Mouse (Mus musculus) neural tube, postnatal 0 days (tissue): ENCODE data around the gene Cldn34b2. TPM values are rescaled to one million over a fixed set of nuclear protein-coding genes. Genes with fewer than 3 reads are reported as not detected.

Experiments used
- polyA plus RNA-seq: library from polyadenylated mRNA; unstranded; fragments of >200 nt; fragmentation: Nextera tagmentation; extraction: Ambion mirVana; gene quantifications from 2 replicates; pipeline ENCODE4 v1.2.1, GENCODE M21; 2015

Gene Cldn34b2
- not detected in 2 replicates for polyA plus RNA-seq

DNA sequence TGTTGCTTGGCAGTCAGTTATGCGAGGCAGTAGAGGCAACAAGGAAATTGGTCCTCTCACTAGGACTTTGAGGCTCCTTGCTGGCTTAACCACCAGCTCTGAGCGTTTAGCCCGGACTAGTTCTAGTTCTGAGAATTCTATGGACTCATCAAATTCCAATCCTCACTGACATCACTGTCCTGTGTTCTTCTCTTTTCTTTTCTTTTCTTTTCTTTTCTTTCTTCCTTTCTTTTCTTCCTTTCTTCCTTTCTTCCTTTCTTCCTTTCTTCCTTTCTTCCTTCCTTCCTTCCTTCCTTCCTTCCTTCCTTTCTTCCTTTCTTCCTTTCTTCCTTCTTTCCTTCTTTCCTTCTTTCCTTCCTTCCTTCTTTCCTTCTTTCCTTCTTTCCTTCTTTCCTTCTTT lies at the start of gene Cldn34b2:
Cldn34b2 (minus strand) TSS at position 101 of the 400 bp plus-strand sequence.

DNA sequence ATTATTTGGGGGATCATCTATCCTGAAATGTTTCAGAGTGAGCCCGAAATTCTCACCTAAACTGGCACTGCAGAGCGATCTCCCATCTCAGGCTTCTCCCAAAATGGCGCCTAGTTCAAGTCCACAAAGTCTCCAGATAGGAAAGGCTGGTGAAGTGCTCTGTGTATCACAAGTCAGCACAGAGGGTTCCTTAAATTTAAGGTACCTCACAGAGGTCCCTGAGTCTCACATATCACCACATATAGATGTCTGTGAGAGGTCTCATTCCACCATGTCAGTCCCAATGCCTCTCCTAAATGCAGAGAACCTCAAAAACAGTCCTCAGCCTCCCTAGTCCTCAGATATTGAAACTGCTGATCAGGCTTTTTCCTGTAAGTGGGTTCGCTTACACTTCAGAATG lies 34.6 kb downstream of the Cldn34b2 start, which contains the start of gene Magea2:
Magea2 (minus strand) TSS at position 101 of the 400 bp plus-strand sequence.

DNA sequence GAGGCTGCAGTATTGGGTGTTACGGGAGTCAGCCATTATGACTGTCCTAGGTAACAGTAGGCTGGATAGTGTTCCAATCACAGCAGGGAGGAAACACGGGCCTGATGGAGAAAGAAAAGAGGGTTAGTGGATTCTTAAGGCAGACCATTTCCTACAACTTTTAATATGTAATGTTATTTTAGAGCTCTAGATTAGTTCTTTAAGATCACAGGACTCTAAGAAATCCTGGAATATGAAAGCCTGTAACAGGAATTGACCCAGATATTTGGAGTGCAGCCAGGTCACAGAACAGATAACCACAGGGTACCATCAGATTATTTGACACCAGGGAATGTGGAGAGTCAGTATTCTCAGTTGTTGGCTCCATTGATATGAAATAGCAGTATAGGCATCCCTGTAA lies 38.5 kb downstream of the Cldn34b2 start, which contains the start of gene Magea1:
Magea1 (minus strand) TSS at position 101 of the 400 bp plus-strand sequence.

Other genes with a start within 250 kb of the Cldn34b2 start
- gene Cldn34b1, start 238.1 kb downstream of the Cldn34b2 start, polyA plus RNA-seq = not detected in 2 replicates
- not detected in 2 replicates for gene Magea6, start 192.4 kb downstream of the Cldn34b2 start, polyA plus RNA-seq
- gene Magea3, start 178.9 kb downstream of the Cldn34b2 start, polyA plus RNA-seq = not detected in 2 replicates
- gene Magea8, start 132.6 kb downstream of the Cldn34b2 start, polyA plus RNA-seq = not detected in 2 replicates
- not detected in 2 replicates for gene Magea5, start 65.3 kb downstream of the Cldn34b2 start, polyA plus RNA-seq
- not detected in 2 replicates for gene Magea1, start 38.6 kb downstream of the Cldn34b2 start, polyA plus RNA-seq
- gene Magea2, start 34.7 kb downstream of the Cldn34b2 start, polyA plus RNA-seq = not detected in 2 replicates
- 132 and 143 TPM in 2 replicates for gene Sat1, start 88.0 kb upstream of the Cldn34b2 start, polyA plus RNA-seq
- gene Acot9, start 134.0 kb upstream of the Cldn34b2 start, polyA plus RNA-seq = 42.7 and 44.6 TPM in 2 replicates
- 117 and 122 TPM in 2 replicates for gene Prdx4, start 212.3 kb upstream of the Cldn34b2 start, polyA plus RNA-seq